Mouse (Mus musculus) small intestine, adult 2 months (tissue): ENCODE data around the gene Evx2. TPM values are rescaled to one million over a fixed set of nuclear protein-coding genes. Genes with fewer than 3 reads are reported as not detected.

Experiments used
- H3K27ac ChIP-seq: fragments of 200-500 bp; 2 replicates; pipeline ENCODE4 v1.5.1; 2012; ENCODE audit warnings: low read depth, low read length, control low read depth, inconsistent platforms; ENCODE audit not compliant: insufficient read depth
- H3K27me3 ChIP-seq: fragments of 200-500 bp; 2 replicates; pipeline ENCODE4 v1.6.1; 2012; ENCODE audit warnings: mild to moderate bottlenecking, moderate library complexity, low read length, inconsistent platforms; ENCODE audit not compliant: control insufficient read depth, insufficient read depth
- H3K36me3 ChIP-seq: fragments of 200-500 bp; 2 replicates; pipeline ENCODE4 v1.6.1; 2012; ENCODE audit warnings: mild to moderate bottlenecking, low read length, control low read depth, inconsistent platforms; ENCODE audit not compliant: control insufficient read depth, insufficient read depth
- H3K4me1 ChIP-seq: fragments of 200-500 bp; 2 replicates; pipeline ENCODE4 v1.6.1; 2012; ENCODE audit warnings: low read length, inconsistent platforms, mixed read lengths; ENCODE audit not compliant: control insufficient read depth, insufficient read depth, insufficient read length
- H3K4me3 ChIP-seq: fragments of 200-500 bp; 2 replicates; pipeline ENCODE4 v1.5.1; 2012; ENCODE audit warnings: low read depth, mild to moderate bottlenecking, control low read depth, inconsistent platforms, low read length, moderate library complexity
- CTCF ChIP-seq: fragments of 200-500 bp; IDR thresholded peaks from 2 replicates; pipeline ENCODE4 v1.5.1; 2012; ENCODE audit warnings: low read depth, mild to moderate bottlenecking, control low read depth, inconsistent platforms, low read length, moderate library complexity, mixed read lengths; ENCODE audit not compliant: insufficient replicate concordance, insufficient read length; ENCODE audit errors: extremely low read depth
- POLR2A ChIP-seq: fragments of 200-500 bp; IDR thresholded peaks from 2 replicates; pipeline ENCODE4 v1.6.1; 2012; ENCODE audit warnings: low read depth, mild to moderate bottlenecking, control low read depth, inconsistent platforms, low read length, moderate library complexity
- WGBS: fragments of 180-500 bp; shearing (Covaris S2); methylation state at CpG from one replicate; pipeline ENCODE4 v1.1.7; 2018; 5-methylcytosine and 5-hydroxymethylcytosine counted together
- polyA plus RNA-seq: library from polyadenylated mRNA; depleted of rRNA; stranded (reverse); fragments of >200 nt; gene quantifications from 2 replicates; pipeline ENCODE4 v1.2.3, GENCODE M21; 2012

Gene Evx2
- polyA plus RNA-seq, 1 experiment: not detected

DNA sequence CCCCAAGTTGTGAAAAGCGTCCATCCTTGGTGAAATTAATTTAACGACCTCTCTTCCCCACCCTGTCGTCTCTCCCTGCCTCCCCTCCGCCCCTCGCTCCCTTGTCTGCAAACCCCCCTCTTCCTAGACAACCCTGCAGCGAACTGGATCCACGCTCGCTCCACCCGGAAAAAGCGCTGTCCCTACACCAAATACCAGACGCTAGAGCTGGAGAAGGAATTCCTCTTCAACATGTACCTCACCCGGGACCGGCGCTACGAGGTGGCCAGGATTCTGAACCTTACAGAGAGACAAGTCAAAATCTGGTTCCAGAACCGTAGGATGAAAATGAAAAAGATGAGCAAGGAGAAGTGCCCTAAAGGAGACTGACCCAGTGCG, 39.7 kb upstream of the Evx2 start:
- WGBS: 9% methylated on average over 17 of the region's 17 CpGs
- Histone ChIP-seq H3K27me3 (peaks cover 82% of the 10 kb centered on the region), H3K36me3 (no peaks in the 10 kb centered on the region), H3K4me3 (no peak overlapping the region), H3K27ac (no peak overlapping the region), H3K4me1 (peaks cover 5% of the 10 kb centered on the region)
- TF ChIP-seq CTCF (no peak), POLR2A (no peak)

- peaks cover 82% of the 10 kb centered on the region for H3K27me3 ChIP-seq
- H3K4me3 ChIP-seq: peak overlapping the region; percentile 62
- no peak overlapping the region for H3K27ac ChIP-seq
- no peak for TF ChIP-seq CTCF
- no peak for TF ChIP-seq POLR2A
- no peaks in the 10 kb centered on the region for H3K36me3 ChIP-seq
- 3% methylated on average over 83 of the region's 86 CpGs for WGBS
- H3K4me1 ChIP-seq: peaks cover 5% of the 10 kb centered on the region
Observed at GRCm38 (mm10) chr2:74698201-74699052, 39.1 kb upstream of the Evx2 start.

GRCm38 (mm10) chr2:74697567-74698121, 38.3 kb upstream of the Evx2 start, which contains the start of gene Hoxd9:
Hoxd9 (plus strand) TSS chr2:74697727.
- no peaks in the 10 kb centered on the region for H3K36me3 ChIP-seq
- no peak within 1 kb of the TSS for H3K27ac ChIP-seq
- peaks cover 5% of the 10 kb centered on the region for H3K4me1 ChIP-seq
- H3K27me3 ChIP-seq: peaks cover 86% of the 10 kb centered on the region
- peak within 1 kb of the TSS; percentile 62 for H3K4me3 ChIP-seq
- WGBS: 1% methylated on average over 43 of the region's 43 CpGs
- no peak for TF ChIP-seq CTCF
- no peak for TF ChIP-seq POLR2A

DNA sequence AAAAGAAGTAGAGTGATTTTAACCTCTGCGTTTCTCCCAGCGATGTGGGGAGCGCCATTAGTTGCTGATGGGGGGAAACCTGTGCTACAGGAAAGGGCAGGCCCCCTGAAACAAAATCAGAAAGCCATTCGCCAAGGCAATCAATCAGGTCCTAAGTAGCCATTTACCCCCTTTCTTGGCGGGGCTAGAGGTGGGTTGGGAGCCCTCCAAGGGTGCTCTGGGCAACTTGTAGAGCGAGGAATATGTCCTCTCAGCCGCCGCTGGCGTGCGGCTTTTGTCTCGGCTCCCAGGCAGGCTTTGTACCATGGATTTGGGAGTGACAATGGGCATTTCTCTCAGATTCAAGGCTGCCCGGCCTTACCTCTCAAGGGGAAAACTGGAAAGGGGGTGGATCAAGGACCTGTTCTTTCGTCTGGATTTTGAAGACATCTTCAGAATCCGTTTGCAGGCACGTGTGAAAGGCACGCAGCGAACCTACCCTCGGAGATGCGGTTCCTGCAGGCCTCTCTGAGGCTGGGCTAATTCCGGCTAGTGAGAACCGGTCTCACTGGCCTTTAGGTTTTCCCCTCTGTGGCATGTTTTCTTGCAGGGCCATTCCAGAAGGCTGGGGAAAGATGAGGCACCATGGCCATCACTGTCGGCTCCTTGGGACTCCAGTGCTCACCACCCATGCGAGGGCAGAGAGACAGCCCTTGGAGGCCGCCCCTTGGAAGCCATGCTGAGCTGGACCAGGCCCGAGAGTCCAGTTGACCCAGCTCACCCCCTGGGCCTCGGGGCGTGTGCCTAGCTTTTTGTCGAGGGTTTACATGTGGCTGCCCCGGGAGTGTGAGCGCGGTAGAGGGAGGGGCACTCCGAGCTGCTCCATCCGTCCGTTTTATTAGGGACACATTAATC, 37.3 kb upstream of the Evx2 start:
- Histone ChIP-seq H3K27me3 (peaks cover 91% of the 10 kb centered on the region), H3K36me3 (no peaks in the 10 kb centered on the region), H3K27ac (no peak overlapping the region), H3K4me3 (no peak overlapping the region), H3K4me1 (peaks cover 5% of the 10 kb centered on the region)
- TF ChIP-seq POLR2A: no peak
- TF ChIP-seq CTCF: no peak
- WGBS: 7% methylated on average over 34 of the region's 34 CpGs

DNA sequence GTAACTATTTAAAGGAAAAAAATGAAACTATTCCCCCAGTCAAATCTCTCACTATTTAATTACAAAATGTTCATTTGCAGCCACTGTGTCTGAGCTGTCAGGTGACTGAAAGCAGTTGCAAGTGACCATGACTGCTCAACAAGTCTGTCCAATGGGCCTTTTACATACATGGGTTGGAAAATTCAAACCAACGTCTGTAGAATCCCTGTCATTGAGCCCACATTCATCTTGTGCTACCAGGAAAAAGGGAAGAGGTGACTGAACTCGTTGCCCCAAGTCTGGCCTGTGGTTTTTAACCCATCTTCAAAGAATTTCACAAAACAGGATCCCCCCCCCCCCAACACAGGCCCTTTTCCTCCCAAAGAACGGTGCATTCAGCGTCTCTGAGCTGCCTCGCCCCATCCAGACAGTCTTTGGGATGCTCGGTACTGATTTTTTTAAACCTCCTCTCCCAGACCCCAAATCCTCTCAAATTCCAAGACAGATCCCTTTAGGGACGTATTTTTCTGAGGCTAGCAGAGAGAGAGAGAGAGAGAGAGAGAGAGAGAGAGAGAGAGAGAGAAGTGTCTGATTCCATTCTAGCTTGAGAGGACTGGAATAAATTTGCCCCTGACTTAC, 36.6 kb upstream of the Evx2 start:
- H3K4me3 ChIP-seq: no peak overlapping the region
- H3K27me3 ChIP-seq: peaks cover 94% of the 10 kb centered on the region
- TF ChIP-seq CTCF (no peak), POLR2A (no peak)
- H3K4me1 ChIP-seq: peaks cover 5% of the 10 kb centered on the region
- 15% methylated on average over 7 of the region's 7 CpGs for WGBS
- H3K36me3 ChIP-seq: no peaks in the 10 kb centered on the region
- H3K27ac ChIP-seq: no peak overlapping the region

GRCm38 (mm10) chr2:74695383-74695782, 36.0 kb upstream of the Evx2 start:
- WGBS: 16% methylated on average over 1 of the region's 1 CpGs
- H3K27ac ChIP-seq: no peak overlapping the region
- no peak overlapping the region for H3K4me3 ChIP-seq

More at GRCm38 (mm10) chr2:74695383-74695782, 36.0 kb upstream of the Evx2 start:
- no peaks in the 10 kb centered on the region for H3K36me3 ChIP-seq
- peaks cover 5% of the 10 kb centered on the region for H3K4me1 ChIP-seq
- peaks cover 91% of the 10 kb centered on the region for H3K27me3 ChIP-seq
- no peak for TF ChIP-seq POLR2A
- no peak for TF ChIP-seq CTCF
